15 mouse cellular contexts compared by ENCODE assay signal in the genomic region with DNA sequence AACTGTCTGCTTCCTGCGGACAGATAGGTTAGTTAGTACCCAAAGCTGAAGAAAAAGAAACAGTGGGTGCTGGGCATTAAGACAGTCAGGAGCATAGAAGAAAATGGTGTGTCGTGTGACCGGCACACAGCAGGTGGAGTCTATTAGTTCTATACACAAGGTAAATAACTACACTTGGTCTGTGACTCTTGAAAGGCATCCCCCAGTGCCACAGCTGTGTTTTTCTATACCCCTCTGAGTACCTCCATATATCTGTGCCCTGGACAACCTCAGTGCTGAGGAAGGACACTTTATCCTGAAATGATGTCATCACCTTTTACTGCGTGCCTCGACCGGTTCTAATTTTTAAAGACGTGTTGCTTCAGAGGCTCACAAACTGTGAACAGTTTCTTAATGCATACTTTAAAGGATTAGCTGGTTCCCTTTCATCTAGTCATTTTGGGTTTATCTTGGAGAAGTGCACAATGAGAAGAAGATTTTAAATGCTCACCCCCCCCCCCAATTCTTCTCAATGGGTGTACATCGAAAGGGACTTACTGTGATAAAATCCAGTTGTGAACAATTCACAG.
A peak's percentile ranks its signal among the peaks of the same experiment; 100 is the strongest.
DNase-seq lines count a peak whose midpoint lies in the region; ATAC-seq lines count a peak whose summit lies in the region.
"Had no signal": no experiment of that assay in that cellular context is flagged by ENCODE, and none has a peak within 500 bp of the region (broad histone marks: within the 10 kb centered on the region; RNA-seq: fewer than 3 reads in every experiment).

No protein-coding gene starts in this region.

- ATAC-seq in limb, embryonic 13.5 days (ENCODE audit: low FRiP score, low read depth): no peak
- peak; percentile 78 for ATAC-seq in midbrain, embryonic 11.5 days (ENCODE audit: low FRiP score)
- ATAC-seq in neural tube, embryonic 14.5 days (ENCODE audit: low read depth): peak; percentile 69
- no peak for ATAC-seq in liver, embryonic 12.5 days
- ATAC-seq: CD4-positive, CD25-positive, alpha-beta regulatory T cell, adult 4 months; forebrain, embryonic 16.5 days; intestine, embryonic 16.5 days had no signal

- no peak overlapping the region for H3K4me3 ChIP-seq in limb, embryonic 13.5 days
- H3K4me3 ChIP-seq in limb, embryonic 10.5 days: no peak overlapping the region
- no peak overlapping the region for H3K4me3 ChIP-seq in midbrain, embryonic 11.5 days (ENCODE audit: low read depth, low read length)
- no peak overlapping the region for H3K4me3 ChIP-seq in neural tube, embryonic 14.5 days (ENCODE audit: low read depth, low read length)
- no peak overlapping the region for H3K4me3 ChIP-seq in liver, embryonic 12.5 days
- H3K4me3 ChIP-seq: liver, embryonic 13.5 days had no signal

- intact Hi-C loops in left cerebral cortex, postnatal 10 days (cut with DNase I): no loop called here

- H3K36me3 ChIP-seq in limb, embryonic 13.5 days: no peaks in the 10 kb centered on the region
- no peaks in the 10 kb centered on the region for H3K36me3 ChIP-seq in limb, embryonic 10.5 days
- H3K36me3 ChIP-seq in midbrain, embryonic 11.5 days (ENCODE audit: control insufficient read depth, insufficient read depth, low read length): no peaks in the 10 kb centered on the region
- H3K36me3 ChIP-seq in neural tube, embryonic 14.5 days (ENCODE audit: control insufficient read depth, insufficient read depth, low read length): no peaks in the 10 kb centered on the region
- H3K36me3 ChIP-seq in liver, embryonic 12.5 days: no peaks in the 10 kb centered on the region
- H3K36me3 ChIP-seq: liver, embryonic 13.5 days had no signal

- H3K27me3 ChIP-seq in limb, embryonic 13.5 days: no peaks in the 10 kb centered on the region
- H3K27me3 ChIP-seq in limb, embryonic 10.5 days (ENCODE audit: low read depth, poor library complexity, severe bottlenecking): no peaks in the 10 kb centered on the region
- H3K27me3 ChIP-seq in midbrain, embryonic 11.5 days (ENCODE audit: control insufficient read depth, insufficient read depth, low read length): 0 out of 2 replicates have a peak, but pooled peaks cover 2% of the 10 kb centered on the region
- H3K27me3 ChIP-seq in neural tube, embryonic 14.5 days (ENCODE audit: control insufficient read depth, insufficient read depth, low read length): no peaks in the 10 kb centered on the region
- no peaks in the 10 kb centered on the region for H3K27me3 ChIP-seq in liver, embryonic 12.5 days (replicated peaks)
- H3K27me3 ChIP-seq: liver, embryonic 13.5 days had no signal

- H3K4me2 ChIP-seq in limb, embryonic 13.5 days (replicated peaks): 0 out of 2 replicates have a peak overlapping the region, but pooled peaks have one; percentile 3
- H3K4me2 ChIP-seq in midbrain, embryonic 11.5 days: peak overlapping the region; percentile 32
- H3K4me2 ChIP-seq in neural tube, embryonic 14.5 days (ENCODE audit: low read depth, low read length): peak overlapping the region; percentile 11; the same call in 1 of the 2 replicates
- no peak overlapping the region for H3K4me2 ChIP-seq in liver, embryonic 12.5 days
- H3K4me2 ChIP-seq: liver, embryonic 13.5 days had no signal

- DNase-seq in limb, embryonic 10.5 days (ENCODE audit: low spot score): no peak
- DNase-seq in gonadal fat pad, adult 2 months (ENCODE audit: low read depth): peak; percentile 55
- DNase-seq in midbrain, embryonic 11.5 days (ENCODE audit: low spot score, missing footprints): no peak
- no peak for DNase-seq in cerebellum, postnatal 25 days
- DNase-seq in left cerebral cortex, postnatal 10 days (ENCODE audit: extremely low spot score in 1 of 2, low spot score in 2 of 2): no peak
- DNase-seq: adrenal gland, adult 8-10 months; cerebellum, postnatal 14 days; liver, embryonic 13.5 days; lung, postnatal 10 days had no signal

- no peak overlapping the region for H3K9ac ChIP-seq in limb, embryonic 13.5 days
- no peak overlapping the region for H3K9ac ChIP-seq in midbrain, embryonic 11.5 days (ENCODE audit: low read length)
- H3K9ac ChIP-seq in neural tube, embryonic 14.5 days (replicated peaks; ENCODE audit: low read depth, low read length): no peak overlapping the region
- H3K9ac ChIP-seq in liver, embryonic 12.5 days: no peak overlapping the region
- H3K9ac ChIP-seq: liver, embryonic 13.5 days had no signal

- H3K27ac ChIP-seq in limb, embryonic 13.5 days: no peak overlapping the region
- H3K27ac ChIP-seq in limb, embryonic 10.5 days: no peak overlapping the region
- H3K27ac ChIP-seq in midbrain, embryonic 11.5 days (ENCODE audit: low read depth, low read length): no peak overlapping the region
- no peak overlapping the region for H3K27ac ChIP-seq in neural tube, embryonic 14.5 days (ENCODE audit: low read depth, low read length)
- H3K27ac ChIP-seq in liver, embryonic 12.5 days: no peak overlapping the region
- H3K27ac ChIP-seq: liver, embryonic 13.5 days had no signal

- WGBS in limb, embryonic 13.5 days: 59% methylated on average over 8 of the region's 8 CpGs
- 69% methylated on average over 8 of the region's 8 CpGs for WGBS in limb, embryonic 10.5 days
- WGBS in midbrain, embryonic 11.5 days: 14% methylated on average over 8 of the region's 8 CpGs
- WGBS in neural tube, embryonic 14.5 days: 18% methylated on average over 8 of the region's 8 CpGs
- 74% methylated on average over 8 of the region's 8 CpGs for WGBS in liver, embryonic 12.5 days (ENCODE audit: insufficient replicate concordance)

- H3K4me1 ChIP-seq in limb, embryonic 13.5 days: peaks cover 6% of the 10 kb centered on the region; the same call in 1 of the 2 replicates
- no peaks in the 10 kb centered on the region for H3K4me1 ChIP-seq in limb, embryonic 10.5 days
- peaks cover 11% of the 10 kb centered on the region for H3K4me1 ChIP-seq in midbrain, embryonic 11.5 days (ENCODE audit: control insufficient read depth, insufficient read depth, low read length)
- no peaks in the 10 kb centered on the region for H3K4me1 ChIP-seq in neural tube, embryonic 14.5 days (ENCODE audit: control insufficient read depth, insufficient read depth, low read length)
- H3K4me1 ChIP-seq in liver, embryonic 12.5 days: no peaks in the 10 kb centered on the region
- H3K4me1 ChIP-seq: liver, embryonic 13.5 days had no signal

- H3K9me3 ChIP-seq in limb, embryonic 13.5 days: no peaks in the 10 kb centered on the region
- H3K9me3 ChIP-seq in limb, embryonic 10.5 days (replicated peaks): no peaks in the 10 kb centered on the region
- no peaks in the 10 kb centered on the region for H3K9me3 ChIP-seq in midbrain, embryonic 11.5 days (ENCODE audit: control insufficient read depth, low read length)
- no peaks in the 10 kb centered on the region for H3K9me3 ChIP-seq in neural tube, embryonic 14.5 days (ENCODE audit: control insufficient read depth, low read length)
- H3K9me3 ChIP-seq in liver, embryonic 12.5 days (replicated peaks): no peaks in the 10 kb centered on the region
- H3K9me3 ChIP-seq: liver, embryonic 13.5 days had no signal

Comparison
In these comparisons a context has a peak if more than half of its experiments do, and no peak if none do; other contexts are left out.
1. ATAC-seq: peak in midbrain, embryonic 11.5 days (single experiment) and neural tube, embryonic 14.5 days (single experiment); none in limb, embryonic 13.5 days (single experiment) and liver, embryonic 12.5 days (single experiment).